Mouse (Mus musculus): Measurements from ENCODE around the gene Srgap2. TPM values are rescaled to one million over a fixed set of nuclear protein-coding genes. Genes with fewer than 3 reads are reported as not detected.

The Srgap2 gene
- polyA plus RNA-seq, 1 experiment from 2014 or later: 24.8 TPM

DNA sequence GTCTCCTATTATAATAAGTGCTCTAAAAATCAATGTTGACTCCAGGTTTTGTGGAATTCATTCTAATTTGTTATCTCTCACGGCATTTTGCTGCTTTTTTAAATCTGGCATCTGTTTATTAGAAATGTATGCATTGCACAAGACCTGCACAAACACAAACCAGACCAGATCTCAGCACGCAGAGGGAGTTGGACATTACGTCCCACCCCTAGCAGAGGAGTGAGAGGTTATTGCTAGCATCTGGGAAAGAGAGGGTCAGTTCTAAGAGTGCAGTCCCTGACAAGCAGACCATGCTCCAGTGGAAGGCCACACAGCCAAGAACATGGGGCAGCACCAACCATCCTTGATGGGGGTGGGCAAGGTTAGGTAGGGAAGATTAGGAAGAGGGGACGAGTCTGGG is 242.5 kb downstream of the Srgap2 start:
- WGBS: 90% methylated on average over 4 of the region's 4 CpGs
- no peak for ATAC-seq (replicated peaks; ENCODE audit: low FRiP score)
- no peak overlapping the region for H3K27ac ChIP-seq (ENCODE audit: low read depth, low read length)

DNA sequence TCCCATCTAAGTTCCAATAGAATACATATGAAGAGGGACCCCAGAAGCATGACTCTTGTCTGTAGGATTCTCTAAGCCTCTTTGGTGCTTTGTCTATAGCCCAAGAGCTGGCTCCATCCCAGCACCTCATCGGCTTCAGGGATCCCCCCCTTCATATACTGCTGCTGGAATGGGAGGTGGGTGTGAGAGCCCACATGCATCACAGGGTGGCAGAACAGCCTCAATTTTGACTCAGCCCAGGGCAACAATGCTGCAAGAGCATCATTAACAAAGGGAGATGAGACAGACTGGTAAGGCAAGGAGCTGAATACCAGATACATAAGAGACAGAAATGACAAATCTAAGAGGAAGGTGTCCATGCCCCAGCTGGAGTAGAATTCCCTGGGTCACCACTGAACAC is 243.0 kb downstream of the Srgap2 start:
- DNase-seq (ENCODE audit: low spot score): no peak
- ATAC-seq (replicated peaks; ENCODE audit: low FRiP score): no peak
- Histone ChIP-seq H3K9ac (ENCODE audit: low read length) (no peak overlapping the region), H3K4me1 (replicated peaks; ENCODE audit: control insufficient read depth, insufficient read depth, low read length) (no peaks in the 10 kb centered on the region), H3K27ac (ENCODE audit: low read depth, low read length) (no peak overlapping the region), H3K4me3 (ENCODE audit: low read depth, low read length) (no peak overlapping the region), H3K9me3 (ENCODE audit: control insufficient read depth, low read length) (no peaks in the 10 kb centered on the region), H3K36me3 (ENCODE audit: control insufficient read depth, insufficient read depth, low read length) (no peaks in the 10 kb centered on the region; the same call in 1 of the 2 replicates), H3K27me3 (ENCODE audit: control insufficient read depth, insufficient read depth, low read length) (no peaks in the 10 kb centered on the region), H3K4me2 (ENCODE audit: low read depth, low read length, severe bottlenecking) (no peak overlapping the region)
- 90% methylated on average over 1 of the region's 1 CpGs for WGBS

More for the DNA sequence above, 242.5 kb downstream of the Srgap2 start:
- H3K9ac ChIP-seq (ENCODE audit: low read length): no peak overlapping the region
- H3K27me3 ChIP-seq (ENCODE audit: control insufficient read depth, insufficient read depth, low read length): no peaks in the 10 kb centered on the region
- no peak overlapping the region for H3K4me2 ChIP-seq (ENCODE audit: low read depth, low read length, severe bottlenecking)
- no peak for DNase-seq (ENCODE audit: low spot score)
- no peak overlapping the region for H3K4me3 ChIP-seq (ENCODE audit: low read depth, low read length)
- no peaks in the 10 kb centered on the region for H3K4me1 ChIP-seq (replicated peaks; ENCODE audit: control insufficient read depth, insufficient read depth, low read length)
- H3K36me3 ChIP-seq (ENCODE audit: control insufficient read depth, insufficient read depth, low read length): no peaks in the 10 kb centered on the region; the same call in 1 of the 2 replicates
- H3K9me3 ChIP-seq (ENCODE audit: control insufficient read depth, low read length): no peaks in the 10 kb centered on the region

DNA sequence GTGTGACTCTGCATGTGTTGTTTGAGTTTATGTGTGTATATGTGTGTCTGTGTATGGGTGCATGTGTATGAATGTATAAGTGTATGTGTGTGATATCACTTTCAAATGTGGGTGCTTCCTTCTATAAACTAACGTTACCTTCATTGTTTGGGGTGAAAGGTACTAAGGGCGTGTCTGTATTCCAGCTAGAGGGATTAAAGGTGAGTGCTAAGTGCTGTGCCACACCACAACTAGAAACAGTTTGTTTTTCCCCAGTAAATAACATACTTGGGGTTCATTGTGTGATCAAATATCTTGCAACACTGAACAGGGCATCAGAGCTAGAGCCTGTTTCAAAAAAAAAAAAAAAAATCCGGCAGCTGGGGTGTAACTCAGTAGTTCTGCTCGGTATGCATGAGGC is 245.4 kb downstream of the Srgap2 start:
- H3K36me3 ChIP-seq (ENCODE audit: control insufficient read depth, insufficient read depth, low read length): no peaks in the 10 kb centered on the region; the same call in 1 of the 2 replicates
- WGBS: 72% methylated on average over 4 of the region's 4 CpGs
- H3K4me1 ChIP-seq (replicated peaks; ENCODE audit: control insufficient read depth, insufficient read depth, low read length): no peaks in the 10 kb centered on the region
- no peak overlapping the region for H3K9ac ChIP-seq (ENCODE audit: low read length)
- H3K27me3 ChIP-seq (ENCODE audit: control insufficient read depth, insufficient read depth, low read length): no peaks in the 10 kb centered on the region
- no peak overlapping the region for H3K4me3 ChIP-seq (ENCODE audit: low read depth, low read length)
- no peak for DNase-seq (ENCODE audit: low spot score)
- no peaks in the 10 kb centered on the region for H3K9me3 ChIP-seq (ENCODE audit: control insufficient read depth, low read length)
- no peak overlapping the region for H3K27ac ChIP-seq (ENCODE audit: low read depth, low read length)
- no peak overlapping the region for H3K4me2 ChIP-seq (ENCODE audit: low read depth, low read length, severe bottlenecking)
- no peak for ATAC-seq (replicated peaks; ENCODE audit: low FRiP score)

DNA sequence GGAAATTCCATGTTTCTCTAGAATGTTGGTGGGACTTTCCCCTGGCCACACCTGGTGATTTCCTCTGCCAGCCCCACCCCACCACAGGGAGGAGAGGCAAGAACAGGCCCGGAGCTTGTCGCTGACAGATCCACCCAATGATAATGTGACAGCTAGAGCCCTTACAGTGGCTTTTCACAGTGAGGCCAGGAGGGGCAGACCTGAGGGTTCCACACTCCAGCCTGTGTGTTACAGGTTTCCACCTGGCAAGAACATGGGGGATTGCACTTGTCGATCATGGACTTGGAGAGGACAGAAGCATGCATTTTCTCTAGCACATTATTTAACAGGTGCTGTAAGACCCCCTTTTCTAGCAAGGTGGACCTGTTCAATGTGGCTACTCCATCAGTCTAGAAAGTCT is 246.9 kb downstream of the Srgap2 start:
- WGBS: 80% methylated on average over 3 of the region's 3 CpGs
- Histone ChIP-seq H3K27me3 (ENCODE audit: control insufficient read depth, insufficient read depth, low read length) (no peaks in the 10 kb centered on the region), H3K36me3 (ENCODE audit: control insufficient read depth, insufficient read depth, low read length) (no peaks in the 10 kb centered on the region), H3K4me1 (replicated peaks; ENCODE audit: control insufficient read depth, insufficient read depth, low read length) (no peaks in the 10 kb centered on the region), H3K9ac (ENCODE audit: low read length) (no peak overlapping the region), H3K9me3 (ENCODE audit: control insufficient read depth, low read length) (no peaks in the 10 kb centered on the region), H3K4me3 (ENCODE audit: low read depth, low read length) (no peak overlapping the region), H3K27ac (ENCODE audit: low read depth, low read length) (no peak overlapping the region), H3K4me2 (ENCODE audit: low read depth, low read length, severe bottlenecking) (no peak overlapping the region)
- no peak for DNase-seq (ENCODE audit: low spot score)
- no peak for ATAC-seq (replicated peaks; ENCODE audit: low FRiP score)

DNA sequence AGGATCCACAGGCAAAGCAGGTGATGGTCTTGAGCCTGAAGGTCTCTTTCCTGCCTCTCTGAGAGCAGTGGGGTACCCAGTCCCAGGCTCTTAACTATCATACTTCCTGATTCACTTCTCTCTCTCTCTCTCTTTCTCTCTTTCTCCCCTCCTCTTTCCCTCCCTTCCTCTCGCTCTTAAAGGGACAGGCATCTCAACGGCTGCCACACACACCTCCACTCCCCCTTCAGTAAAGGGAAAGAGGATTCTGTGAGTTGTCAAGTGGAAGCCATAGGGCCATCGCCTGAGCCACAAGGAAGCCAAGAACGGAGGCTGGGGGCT is 247.7 kb downstream of the Srgap2 start, which contains the start of gene Ikbke:
Gene Ikbke, minus strand, starts transcription at position 151 of the 321 bp plus-strand sequence.
- no peak within 1 kb of the TSS for H3K9ac ChIP-seq (ENCODE audit: low read length)
- WGBS: 35% methylated on average over 4 of the region's 4 CpGs
- no peaks in the 10 kb centered on the region for H3K4me1 ChIP-seq (replicated peaks; ENCODE audit: control insufficient read depth, insufficient read depth, low read length)
- no peak for DNase-seq (ENCODE audit: low spot score)
- no peaks in the 10 kb centered on the region for H3K27me3 ChIP-seq (ENCODE audit: control insufficient read depth, insufficient read depth, low read length)
- no peak within 1 kb of the TSS for H3K4me2 ChIP-seq (ENCODE audit: low read depth, low read length, severe bottlenecking)
- no peaks in the 10 kb centered on the region for H3K9me3 ChIP-seq (ENCODE audit: control insufficient read depth, low read length)
- ATAC-seq (replicated peaks; ENCODE audit: low FRiP score): no peak
- no peaks in the 10 kb centered on the region for H3K36me3 ChIP-seq (ENCODE audit: control insufficient read depth, insufficient read depth, low read length)
- H3K27ac ChIP-seq (ENCODE audit: low read depth, low read length): no peak within 1 kb of the TSS
- no peak within 1 kb of the TSS for H3K4me3 ChIP-seq (ENCODE audit: low read depth, low read length)

DNA sequence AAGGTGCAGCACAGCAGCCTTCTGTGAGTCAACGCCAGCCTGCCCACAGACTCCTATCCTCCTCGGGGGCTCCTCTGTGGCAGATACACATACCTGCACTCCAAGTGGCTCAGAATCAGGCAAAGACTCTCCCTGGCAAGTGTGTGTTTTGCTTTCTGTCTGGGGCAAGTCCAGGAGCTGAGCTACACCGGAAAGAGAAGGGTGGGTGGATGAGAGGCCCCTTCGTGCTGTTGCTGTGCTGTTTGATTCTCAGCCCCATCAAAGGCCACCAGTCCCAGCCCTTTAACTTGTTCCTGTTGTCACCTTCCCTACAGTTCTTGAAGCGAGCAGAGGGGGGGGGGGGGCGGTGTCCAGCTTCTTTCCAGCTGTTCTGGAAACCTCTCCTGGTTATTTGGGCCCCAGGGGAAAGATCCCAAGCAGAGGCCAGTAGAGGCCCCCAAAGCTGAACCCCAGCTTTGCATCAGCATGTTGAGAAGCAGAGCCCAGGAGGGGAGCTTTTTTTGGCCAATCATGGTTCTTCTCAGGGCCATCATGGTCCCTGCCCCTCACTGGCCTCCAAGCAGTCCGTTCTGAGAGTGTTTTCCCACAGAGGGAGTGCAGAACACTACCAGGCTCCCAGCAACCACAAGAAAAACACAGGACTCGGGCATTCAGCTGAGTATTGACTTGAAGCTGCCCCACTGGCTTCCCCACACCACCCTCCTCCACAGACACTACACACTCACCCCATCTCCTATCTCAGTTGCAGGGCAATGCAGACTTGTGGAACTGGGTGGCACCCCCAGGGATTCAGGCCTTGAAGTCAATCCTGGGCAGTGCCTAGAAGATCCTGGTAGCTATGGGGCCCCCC is 248.3 kb downstream of the Srgap2 start:
- WGBS: 54% methylated on average over 8 of the region's 8 CpGs
- Histone ChIP-seq H3K4me2 (ENCODE audit: low read depth, low read length, severe bottlenecking) (no peak overlapping the region), H3K27me3 (ENCODE audit: control insufficient read depth, insufficient read depth, low read length) (no peaks in the 10 kb centered on the region), H3K9ac (ENCODE audit: low read length) (no peak overlapping the region), H3K4me3 (ENCODE audit: low read depth, low read length) (no peak overlapping the region), H3K36me3 (ENCODE audit: control insufficient read depth, insufficient read depth, low read length) (no peaks in the 10 kb centered on the region), H3K4me1 (replicated peaks; ENCODE audit: control insufficient read depth, insufficient read depth, low read length) (no peaks in the 10 kb centered on the region), H3K27ac (ENCODE audit: low read depth, low read length) (no peak overlapping the region), H3K9me3 (ENCODE audit: control insufficient read depth, low read length) (no peaks in the 10 kb centered on the region)
- DNase-seq (ENCODE audit: low spot score) (no peak), ATAC-seq (replicated peaks; ENCODE audit: low FRiP score) (no peak)

DNA sequence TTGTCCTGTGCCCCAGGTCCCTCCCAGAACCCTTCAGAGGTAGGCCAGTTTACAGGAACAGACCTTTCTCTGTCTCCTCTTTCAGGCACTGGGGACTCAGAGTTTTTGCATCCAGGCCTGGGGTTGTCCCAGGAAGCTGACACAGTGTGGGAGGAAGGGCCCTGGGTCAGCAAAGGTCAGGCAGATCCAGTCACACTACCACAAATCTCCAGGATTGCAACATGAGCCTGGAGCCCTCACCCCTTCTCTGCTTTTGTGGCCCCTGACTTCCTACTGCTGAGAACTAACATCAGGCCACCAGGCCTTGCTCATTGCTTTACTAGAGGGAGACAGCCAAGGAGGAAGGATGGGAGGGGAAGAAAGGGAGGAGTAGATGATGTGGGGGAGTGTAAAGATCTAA is 250.3 kb downstream of the Srgap2 start:
- Histone ChIP-seq H3K4me1 (replicated peaks; ENCODE audit: control insufficient read depth, insufficient read depth, low read length) (no peaks in the 10 kb centered on the region), H3K27me3 (ENCODE audit: control insufficient read depth, insufficient read depth, low read length) (no peaks in the 10 kb centered on the region), H3K9me3 (ENCODE audit: control insufficient read depth, low read length) (no peaks in the 10 kb centered on the region), H3K9ac (ENCODE audit: low read length) (no peak overlapping the region), H3K4me3 (ENCODE audit: low read depth, low read length) (no peak overlapping the region), H3K36me3 (ENCODE audit: control insufficient read depth, insufficient read depth, low read length) (no peaks in the 10 kb centered on the region), H3K27ac (ENCODE audit: low read depth, low read length) (no peak overlapping the region), H3K4me2 (ENCODE audit: low read depth, low read length, severe bottlenecking) (no peak overlapping the region)
- no peak for ATAC-seq (replicated peaks; ENCODE audit: low FRiP score)
- DNase-seq (ENCODE audit: low spot score): no peak

DNA sequence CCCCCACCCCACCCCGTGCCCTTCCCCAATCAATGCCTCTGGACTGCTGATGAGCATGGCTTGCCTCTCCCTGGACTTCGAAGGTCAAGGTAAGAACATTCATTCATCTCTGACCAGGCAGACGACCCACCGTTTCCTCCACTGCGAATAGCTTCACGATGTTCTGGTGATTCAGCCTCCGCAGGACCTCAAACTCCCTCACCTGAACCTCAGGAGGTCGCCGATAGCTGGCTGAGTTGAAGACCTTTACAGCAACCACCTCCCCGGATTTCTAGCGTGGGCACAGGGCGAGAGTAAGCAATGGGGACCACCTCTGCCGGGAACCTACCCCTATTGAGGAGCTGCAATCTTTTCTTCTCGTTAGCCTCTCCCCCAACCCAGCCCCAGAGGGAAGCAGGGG is 251.6 kb downstream of the Srgap2 start:
- no peak overlapping the region for H3K4me3 ChIP-seq (ENCODE audit: low read depth, low read length)
- H3K36me3 ChIP-seq (ENCODE audit: control insufficient read depth, insufficient read depth, low read length): no peaks in the 10 kb centered on the region
- no peak overlapping the region for H3K9ac ChIP-seq (ENCODE audit: low read length)
- ATAC-seq (replicated peaks; ENCODE audit: low FRiP score) (no peak), DNase-seq (ENCODE audit: low spot score) (no peak)
- no peaks in the 10 kb centered on the region for H3K4me1 ChIP-seq (replicated peaks; ENCODE audit: control insufficient read depth, insufficient read depth, low read length)
- WGBS: 79% methylated on average over 14 of the region's 14 CpGs
- no peaks in the 10 kb centered on the region for H3K27me3 ChIP-seq (ENCODE audit: control insufficient read depth, insufficient read depth, low read length)
- no peaks in the 10 kb centered on the region for H3K9me3 ChIP-seq (ENCODE audit: control insufficient read depth, low read length)
- no peak overlapping the region for H3K4me2 ChIP-seq (ENCODE audit: low read depth, low read length, severe bottlenecking)
- no peak overlapping the region for H3K27ac ChIP-seq (ENCODE audit: low read depth, low read length)
